Mouse (Mus musculus): ENCODE data around the gene Armh1. TPM values are rescaled to one million over a fixed set of nuclear protein-coding genes. Genes with fewer than 3 reads are reported as not detected.

Armh1 gene
- polyA plus RNA-seq, 1 experiment = 1.6 TPM

GRCm38 (mm10) chr4:117281090-117281845, 29.3 kb upstream of the Armh1 start:
- TF ChIP-seq POLR2A (IDR thresholded peaks at IDR 0.05; ENCODE audit: borderline replicate concordance, extremely low read depth, insufficient read depth, insufficient read length, poor library complexity, severe bottlenecking) = no peak
- TF ChIP-seq CTCF (IDR thresholded peaks at IDR 0.05; ENCODE audit: borderline replicate concordance, extremely low read depth, insufficient read depth, insufficient read length) = no peak
- peak; percentile 51 for DNase-seq (ENCODE audit: low read depth)

DNA sequence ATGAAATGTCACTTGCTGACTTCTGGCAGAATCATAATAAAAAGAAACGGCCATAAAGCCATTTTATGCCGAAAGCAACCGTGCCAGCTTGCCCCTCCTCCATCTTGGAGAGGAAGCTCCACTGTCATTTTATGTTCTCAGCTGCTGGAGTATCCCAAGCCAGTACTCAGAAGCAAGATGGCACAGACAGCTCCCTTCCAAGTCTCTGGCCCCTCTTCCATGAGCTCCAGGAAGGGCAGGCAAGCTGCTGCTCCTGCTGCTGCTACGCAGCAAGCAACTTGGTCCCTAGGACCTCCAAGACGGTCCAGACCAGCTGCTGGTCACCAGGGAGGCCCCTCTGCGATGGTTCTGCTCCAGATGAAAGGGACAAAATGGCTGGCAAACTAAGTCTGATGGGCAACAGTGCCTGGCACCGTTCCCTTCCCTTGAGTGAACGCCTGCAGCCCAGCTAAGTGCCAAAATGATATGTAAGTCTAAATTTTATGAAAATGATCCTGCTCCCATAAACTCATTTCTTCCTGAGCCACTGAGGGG, 28.5 kb upstream of the Armh1 start:
- TF ChIP-seq CTCF (IDR thresholded peaks at IDR 0.05; ENCODE audit: borderline replicate concordance, extremely low read depth, insufficient read depth, insufficient read length) (no peak), POLR2A (IDR thresholded peaks at IDR 0.05; ENCODE audit: borderline replicate concordance, extremely low read depth, insufficient read depth, insufficient read length, poor library complexity, severe bottlenecking) (no peak)
- DNase-seq (ENCODE audit: low read depth) = no peak

GRCm38 (mm10) chr4:117279253-117279642, 27.3 kb upstream of the Armh1 start:
- no peak for TF ChIP-seq CTCF (IDR thresholded peaks at IDR 0.05; ENCODE audit: borderline replicate concordance, extremely low read depth, insufficient read depth, insufficient read length)
- no peak for DNase-seq (ENCODE audit: low read depth)

DNA sequence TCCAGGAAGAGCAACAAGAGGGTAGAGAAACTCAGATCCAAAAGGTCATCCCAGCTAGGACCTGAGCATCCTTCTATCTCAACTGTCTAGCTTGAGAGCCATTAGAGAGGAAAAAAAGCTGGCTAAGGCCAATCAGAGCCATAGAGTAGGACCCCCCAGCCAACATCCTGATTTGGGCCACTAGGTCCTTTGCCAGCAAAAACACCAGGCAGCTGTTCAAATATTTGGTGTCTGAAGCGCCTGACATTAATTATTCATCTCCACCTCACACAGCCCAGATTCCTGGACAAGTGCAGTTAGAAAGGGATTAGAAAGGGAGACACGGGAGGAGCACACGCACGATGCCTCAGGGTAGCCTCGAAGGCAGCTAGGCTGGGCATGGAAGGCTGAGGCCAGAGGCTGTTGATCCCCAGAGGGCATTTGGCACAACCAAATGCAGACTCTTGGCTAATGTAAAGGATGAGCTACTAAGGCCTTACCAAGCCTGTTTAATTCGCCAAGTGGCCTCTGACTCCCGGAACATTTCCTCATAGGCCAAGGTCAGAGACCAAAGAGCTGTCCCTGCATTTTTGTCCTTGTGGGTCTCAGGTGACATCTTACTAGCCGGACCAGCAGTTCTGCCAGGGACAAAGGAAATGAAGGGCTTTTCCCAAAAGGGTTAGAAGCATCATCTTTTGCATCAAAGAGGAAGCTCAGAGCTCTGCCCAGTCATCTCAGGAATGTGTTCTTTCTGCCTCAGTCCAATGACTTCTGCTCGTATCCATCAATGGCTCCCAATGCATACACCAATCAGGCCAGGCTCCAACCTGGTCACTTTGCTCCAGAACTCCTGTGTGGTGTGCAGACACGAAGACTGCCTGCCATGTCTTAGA, 26.7 kb upstream of the Armh1 start:
- DNase-seq (ENCODE audit: low read depth) = peak; percentile 32
- no peak for TF ChIP-seq POLR2A (IDR thresholded peaks at IDR 0.05; ENCODE audit: borderline replicate concordance, extremely low read depth, insufficient read depth, insufficient read length, poor library complexity, severe bottlenecking)
- no peak for TF ChIP-seq CTCF (IDR thresholded peaks at IDR 0.05; ENCODE audit: borderline replicate concordance, extremely low read depth, insufficient read depth, insufficient read length)

DNA sequence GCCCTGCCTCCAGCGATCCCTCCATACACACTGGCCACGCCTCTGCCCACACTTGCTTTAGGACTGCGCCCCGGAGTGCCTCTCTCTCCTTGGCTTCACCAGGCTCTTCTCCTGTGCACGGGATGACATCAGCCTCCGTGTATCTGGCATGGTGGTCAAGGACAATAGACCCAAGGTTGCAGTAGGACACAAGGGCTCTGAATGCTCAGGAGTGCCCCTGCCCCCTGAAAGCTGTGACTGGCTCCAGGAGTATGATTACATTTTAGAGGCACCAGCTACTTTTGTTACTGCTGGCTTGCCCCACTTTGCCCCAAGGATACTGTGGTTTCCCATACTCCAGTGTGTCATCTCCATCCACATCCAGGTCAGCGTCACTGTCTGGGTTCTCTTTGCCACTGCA, 25.8 kb upstream of the Armh1 start:
- no peak for DNase-seq (ENCODE audit: low read depth)
- TF ChIP-seq CTCF (IDR thresholded peaks at IDR 0.05; ENCODE audit: borderline replicate concordance, extremely low read depth, insufficient read depth, insufficient read length) = no peak
- no peak for TF ChIP-seq POLR2A (IDR thresholded peaks at IDR 0.05; ENCODE audit: borderline replicate concordance, extremely low read depth, insufficient read depth, insufficient read length, poor library complexity, severe bottlenecking)

DNA sequence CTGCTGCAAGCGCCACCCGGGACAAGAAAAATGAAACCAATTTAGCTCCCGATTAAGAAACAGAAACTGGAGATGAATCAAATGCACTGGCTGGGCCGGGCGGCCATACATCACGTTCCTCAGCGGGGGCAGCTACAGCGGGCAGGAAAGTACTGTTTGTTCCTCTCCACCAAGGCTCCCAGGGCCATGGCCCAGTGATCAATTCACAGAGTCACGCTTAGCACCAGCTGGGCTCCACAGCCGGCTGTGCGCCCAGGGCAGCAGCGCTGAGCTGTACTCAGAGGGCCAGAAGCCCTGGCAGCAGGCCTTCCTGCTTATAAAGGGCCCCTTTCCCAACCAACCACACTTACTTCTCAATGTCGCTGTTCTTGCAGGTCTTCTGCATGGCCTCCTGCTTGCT, 25.1 kb upstream of the Armh1 start:
- no peak for TF ChIP-seq POLR2A (IDR thresholded peaks at IDR 0.05; ENCODE audit: borderline replicate concordance, extremely low read depth, insufficient read depth, insufficient read length, poor library complexity, severe bottlenecking)
- no peak for DNase-seq (ENCODE audit: low read depth)

DNA sequence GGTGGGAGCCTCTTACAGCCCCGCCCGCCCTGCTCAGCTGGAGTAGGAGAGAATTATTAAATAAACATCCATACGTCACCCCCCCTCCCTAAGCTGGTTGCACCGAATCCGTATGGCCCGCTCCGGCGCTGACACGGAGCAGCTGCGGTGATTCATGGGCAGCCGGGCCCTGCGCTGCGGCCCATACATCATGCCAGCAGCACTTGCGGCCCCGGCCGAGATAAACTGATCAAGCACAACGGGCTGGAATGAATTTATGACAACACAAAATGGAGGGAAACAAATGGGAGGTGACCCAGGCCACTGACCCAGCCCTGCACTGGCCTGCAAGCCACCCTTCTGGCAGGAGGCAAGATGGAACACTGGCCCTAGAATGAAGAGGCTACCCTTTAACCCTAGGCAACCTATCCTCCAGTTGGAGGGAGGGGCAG, 24.4 kb upstream of the Armh1 start:
- no peak for DNase-seq (ENCODE audit: low read depth)
- TF ChIP-seq CTCF (IDR thresholded peaks at IDR 0.05; ENCODE audit: borderline replicate concordance, extremely low read depth, insufficient read depth, insufficient read length) (no peak), POLR2A (IDR thresholded peaks at IDR 0.05; ENCODE audit: borderline replicate concordance, extremely low read depth, insufficient read depth, insufficient read length, poor library complexity, severe bottlenecking) (no peak)

- TF ChIP-seq POLR2A (IDR thresholded peaks at IDR 0.05; ENCODE audit: borderline replicate concordance, extremely low read depth, insufficient read depth, insufficient read length, poor library complexity, severe bottlenecking) (no peak), CTCF (IDR thresholded peaks at IDR 0.05; ENCODE audit: borderline replicate concordance, extremely low read depth, insufficient read depth, insufficient read length) (no peak)
- DNase-seq (ENCODE audit: low read depth) = no peak
Measured at GRCm38 (mm10) chr4:117274720-117275119, 22.8 kb upstream of the Armh1 start.

- peak; percentile 89 for DNase-seq (ENCODE audit: low read depth)
Measured at GRCm38 (mm10) chr4:117272459-117272858, 20.5 kb upstream of the Armh1 start.

GRCm38 (mm10) chr4:117270278-117270677, 18.4 kb upstream of the Armh1 start:
- TF ChIP-seq CTCF (IDR thresholded peaks at IDR 0.05; ENCODE audit: borderline replicate concordance, extremely low read depth, insufficient read depth, insufficient read length) (peak; percentile 90), POLR2A (IDR thresholded peaks at IDR 0.05; ENCODE audit: borderline replicate concordance, extremely low read depth, insufficient read depth, insufficient read length, poor library complexity, severe bottlenecking) (no peak)
- peak; percentile 89 for DNase-seq (ENCODE audit: low read depth)

More at GRCm38 (mm10) chr4:117272459-117272858, 20.5 kb upstream of the Armh1 start:
- no peak for TF ChIP-seq POLR2A (IDR thresholded peaks at IDR 0.05; ENCODE audit: borderline replicate concordance, extremely low read depth, insufficient read depth, insufficient read length, poor library complexity, severe bottlenecking)
- TF ChIP-seq CTCF (IDR thresholded peaks at IDR 0.05; ENCODE audit: borderline replicate concordance, extremely low read depth, insufficient read depth, insufficient read length) = no peak

- no peak for DNase-seq (ENCODE audit: low read depth)
- TF ChIP-seq CTCF (IDR thresholded peaks at IDR 0.05; ENCODE audit: borderline replicate concordance, extremely low read depth, insufficient read depth, insufficient read length) (no peak), POLR2A (IDR thresholded peaks at IDR 0.05; ENCODE audit: borderline replicate concordance, extremely low read depth, insufficient read depth, insufficient read length, poor library complexity, severe bottlenecking) (no peak)
Measured at GRCm38 (mm10) chr4:117267831-117268437, 16.0 kb upstream of the Armh1 start.

Measured in brain, embryonic 14.5 days (tissue).